Mouse (Mus musculus) hindbrain, embryonic 11.5 days (tissue): ENCODE data around the gene Mid1. TPM values are rescaled to one million over a fixed set of nuclear protein-coding genes. Genes with fewer than 3 reads are reported as not detected.
"Not testable (repeated sequence)": the region's sequence is repeated elsewhere in the genome, so short reads cannot be mapped to it uniquely, and the experiment has no call there.

Experiments used
- ATAC-seq: fragments of 200-750 bp; cut with Nextera tagmentation; 2 replicates; pipeline ENCODE4 v1.8.0; 2017; ENCODE audit warnings: mild to moderate bottlenecking, moderate TSS enrichment, moderate library complexity; ENCODE audit not compliant: low FRiP score
- DNase-seq: peaks from one replicate; pipeline ENCODE4 v3.0.0-alpha.2; 2015; ENCODE audit warnings: low spot score
- H3K27ac ChIP-seq: fragments of 300-500 bp; sonication (generic); 2 replicates; pipeline ENCODE4 v1.5.1; 2014; ENCODE audit warnings: mild to moderate bottlenecking, low read depth, low read length
- H3K27me3 ChIP-seq: fragments of 300-500 bp; sonication (generic); 2 replicates; pipeline ENCODE4 v1.6.1; 2014; ENCODE audit warnings: mild to moderate bottlenecking, low read length, moderate library complexity, mixed read lengths; ENCODE audit not compliant: control insufficient read depth, insufficient read depth
- H3K36me3 ChIP-seq: fragments of 300-500 bp; sonication (generic); 2 replicates; pipeline ENCODE4 v1.6.1; 2014; ENCODE audit warnings: mild to moderate bottlenecking, low read length, moderate library complexity, mixed read lengths; ENCODE audit not compliant: control insufficient read depth, insufficient read depth
- H3K4me1 ChIP-seq: fragments of 300-500 bp; sonication (generic); replicated peaks from 2 replicates; pipeline ENCODE4 v1.6.1; 2014; ENCODE audit warnings: low read length, mixed read lengths; ENCODE audit not compliant: control insufficient read depth, insufficient read depth
- H3K4me2 ChIP-seq: fragments of 300-500 bp; sonication (generic); replicated peaks from 2 replicates; pipeline ENCODE4 v1.6.1; 2014; ENCODE audit warnings: mild to moderate bottlenecking, low read depth, low read length
- H3K4me3 ChIP-seq: fragments of 300-500 bp; sonication (generic); 2 replicates; pipeline ENCODE4 v1.5.1; 2014; ENCODE audit warnings: low read depth, low read length
- H3K9ac ChIP-seq: fragments of 300-500 bp; sonication (generic); 2 replicates; pipeline ENCODE4 v1.6.1; 2014; ENCODE audit warnings: low read depth, low read length
- H3K9me3 ChIP-seq: fragments of 300-500 bp; sonication (generic); 2 replicates; pipeline ENCODE4 v1.6.1; 2016; ENCODE audit warnings: low read length; ENCODE audit not compliant: control insufficient read depth
- WGBS: fragments of 180-500 bp; shearing (Covaris S2); extraction: QIAGEN DNeasy Blood & Tissue Kit; methylation state at CpG from one replicate; pipeline ENCODE4 v1.1.7; 2014; 5-methylcytosine and 5-hydroxymethylcytosine counted together
- polyA plus RNA-seq: library from polyadenylated mRNA; unstranded; fragments of >200 nt; fragmentation: Nextera tagmentation; extraction: Ambion mirVana; gene quantifications from 2 replicates; pipeline ENCODE4 v1.2.1, GENCODE M21; 2014

Mid1 gene
- polyA plus RNA-seq, 1 experiment from 2014 or later, result 24.6 TPM

- H3K4me3 ChIP-seq, H3K4me2 ChIP-seq, H3K9ac ChIP-seq, H3K4me1 ChIP-seq, H3K27me3 ChIP-seq: not testable (repeated sequence)
- WGBS, result 86% methylated on average over 30 of the region's 30 CpGs
- ATAC-seq (peak; percentile 61), DNase-seq (peak; percentile 34)
- H3K27ac ChIP-seq, result peak overlapping the region; percentile 8; the same call in 1 of the 2 replicates
- H3K9me3 ChIP-seq, result peaks cover 14% of the 10 kb centered on the region
- peaks cover 15% of the 10 kb centered on the region for H3K36me3 ChIP-seq
Observed at GRCm38 (mm10) chrX:170019219-170019953, 334.4 kb downstream of the Mid1 start.

GRCm38 (mm10) chrX:170019954-170020689, 335.1 kb downstream of the Mid1 start:
- Histone ChIP-seq H3K9me3 (peaks cover 14% of the 10 kb centered on the region), H3K36me3 (peaks cover 15% of the 10 kb centered on the region), H3K27ac (peak overlapping the region; percentile 8; the same call in 1 of the 2 replicates)
- not testable (repeated sequence) for H3K4me3 ChIP-seq, H3K27me3 ChIP-seq, H3K9ac ChIP-seq, H3K4me2 ChIP-seq, ATAC-seq, H3K4me1 ChIP-seq
- 57% methylated on average over 14 of the region's 14 CpGs for WGBS
- DNase-seq, result peak; percentile 37

GRCm38 (mm10) chrX:170020690-170021050, 335.7 kb downstream of the Mid1 start:
- H3K4me2 ChIP-seq, H3K27ac ChIP-seq, H3K27me3 ChIP-seq, H3K4me1 ChIP-seq, H3K4me3 ChIP-seq, ATAC-seq, H3K9ac ChIP-seq: not testable (repeated sequence)
- WGBS, result 50% methylated on average over 9 of the region's 9 CpGs
- DNase-seq, result peak; percentile 80
- peaks cover 15% of the 10 kb centered on the region for H3K36me3 ChIP-seq
- H3K9me3 ChIP-seq, result peaks cover 14% of the 10 kb centered on the region

GRCm38 (mm10) chrX:170021205-170021604, 336.2 kb downstream of the Mid1 start:
- WGBS, result 78% methylated on average over 12 of the region's 12 CpGs
- H3K9ac ChIP-seq, ATAC-seq, H3K27me3 ChIP-seq, H3K4me3 ChIP-seq, H3K27ac ChIP-seq, H3K4me1 ChIP-seq, H3K4me2 ChIP-seq: not testable (repeated sequence)
- peaks cover 14% of the 10 kb centered on the region for H3K9me3 ChIP-seq
- H3K36me3 ChIP-seq, result peaks cover 15% of the 10 kb centered on the region
- peak; percentile 25 for DNase-seq

GRCm38 (mm10) chrX:170021750-170022461, 336.9 kb downstream of the Mid1 start:
- H3K27me3 ChIP-seq, H3K9ac ChIP-seq, H3K4me1 ChIP-seq, H3K4me3 ChIP-seq, H3K27ac ChIP-seq, ATAC-seq, H3K4me2 ChIP-seq: not testable (repeated sequence)
- DNase-seq, result peak; percentile 85
- peaks cover 15% of the 10 kb centered on the region for H3K36me3 ChIP-seq
- peaks cover 14% of the 10 kb centered on the region for H3K9me3 ChIP-seq
- WGBS, result 53% methylated on average over 15 of the region's 15 CpGs

Other genes with a start within 250 kb of the Mid1 start
- 0.20 and 0.28 TPM in 2 replicates for gene 4933400A11Rik, start 94.4 kb downstream of the Mid1 start, polyA plus RNA-seq